Mouse (Mus musculus): Measurements from ENCODE around the gene Atp5d.
A peak's percentile ranks its signal among the peaks of the same experiment; 100 is the strongest.

The Atp5d gene

GRCm38 (mm10) chr10:80141786-80142529 is 3.5 kb downstream of the Atp5d start:
- DNase-seq: peak; percentile 94

- DNase-seq: no peak
Measured at GRCm38 (mm10) chr10:80142530-80142925, 4.1 kb downstream of the Atp5d start.

DNA sequence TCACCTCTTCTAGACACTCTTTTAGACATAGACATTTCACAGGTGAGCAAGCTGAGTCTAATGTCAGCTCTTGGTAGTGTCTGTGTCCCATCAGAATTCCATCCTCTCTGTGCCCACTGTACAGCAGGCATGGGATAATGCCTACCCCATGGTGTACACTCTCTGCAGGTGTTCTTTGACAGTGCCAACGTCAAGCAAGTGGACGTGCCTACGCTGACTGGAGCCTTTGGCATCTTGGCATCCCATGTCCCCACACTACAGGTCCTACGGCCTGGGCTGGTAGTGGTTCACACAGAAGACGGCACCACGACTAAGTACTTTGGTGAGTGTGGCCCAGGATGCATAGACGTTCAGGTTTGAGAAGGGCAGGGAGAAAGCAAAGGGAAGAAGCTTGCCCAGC is 5.2 kb downstream of the Atp5d start:
- no peak for DNase-seq

DNA sequence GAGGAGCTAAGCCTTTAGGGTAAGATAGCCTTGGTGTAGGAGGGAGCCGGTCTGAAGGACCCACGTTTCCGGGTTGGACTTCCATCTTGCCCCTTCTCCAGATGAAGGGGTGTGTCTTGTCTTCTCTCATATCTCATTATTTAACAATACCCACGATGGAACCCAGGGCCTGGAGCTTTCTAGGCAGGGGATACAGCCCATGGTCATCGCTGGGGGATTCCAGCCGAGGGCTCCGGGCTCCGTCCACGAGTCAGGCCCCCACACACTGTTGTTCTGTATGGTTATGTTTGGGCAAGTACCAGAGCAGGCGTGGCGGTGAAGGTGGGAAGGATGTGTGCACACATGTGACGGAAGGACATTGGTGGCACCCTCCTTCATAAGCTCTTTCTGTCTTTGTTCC is 5.7 kb downstream of the Atp5d start:
- DNase-seq: no peak

DNA sequence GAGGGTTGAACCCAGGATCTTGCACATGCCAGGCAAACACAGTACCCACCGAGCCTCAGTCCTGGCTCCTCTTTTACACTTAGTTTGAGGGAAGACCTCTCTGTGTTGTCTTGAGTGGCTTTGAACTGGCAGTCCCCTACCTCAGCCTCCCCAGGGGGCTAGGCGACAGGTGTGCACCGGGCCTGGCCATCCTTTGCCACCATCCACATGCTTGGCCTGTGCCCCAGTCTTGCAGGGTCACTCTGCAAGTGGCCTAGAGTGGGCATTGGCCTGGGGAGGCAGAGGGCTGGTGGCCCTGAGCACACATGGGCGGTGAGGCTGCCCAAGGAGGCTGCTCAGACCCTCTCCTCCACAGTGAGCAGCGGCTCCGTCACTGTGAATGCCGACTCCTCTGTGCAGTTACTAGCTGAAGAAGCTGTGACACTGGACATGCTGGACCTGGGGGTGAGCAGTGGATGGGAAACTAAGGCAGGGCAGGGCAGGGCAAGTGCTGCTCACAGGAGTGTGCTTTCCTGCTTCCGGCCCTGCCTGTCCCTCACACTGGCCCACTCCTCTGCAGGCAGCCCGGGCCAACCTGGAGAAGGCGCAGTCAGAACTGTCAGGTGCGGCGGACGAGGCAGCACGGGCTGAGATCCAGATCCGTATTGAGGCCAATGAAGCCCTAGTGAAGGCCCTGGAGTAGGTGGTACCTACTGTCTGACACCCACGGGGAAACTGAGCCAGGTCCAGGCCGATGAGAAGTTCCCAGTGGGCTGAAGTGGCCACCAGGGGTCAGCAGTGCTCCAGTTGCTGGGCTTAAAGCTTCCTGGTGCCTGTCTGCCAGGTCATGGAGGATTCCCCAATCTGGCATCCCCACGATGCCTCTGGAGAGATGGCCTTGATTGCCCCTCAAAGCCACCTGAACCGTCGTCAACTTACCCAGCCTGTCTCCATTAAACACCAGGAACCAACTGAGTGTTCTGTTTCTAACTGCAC is 6.7 kb downstream of the Atp5d start:
- peak; percentile 79 for DNase-seq

DNA sequence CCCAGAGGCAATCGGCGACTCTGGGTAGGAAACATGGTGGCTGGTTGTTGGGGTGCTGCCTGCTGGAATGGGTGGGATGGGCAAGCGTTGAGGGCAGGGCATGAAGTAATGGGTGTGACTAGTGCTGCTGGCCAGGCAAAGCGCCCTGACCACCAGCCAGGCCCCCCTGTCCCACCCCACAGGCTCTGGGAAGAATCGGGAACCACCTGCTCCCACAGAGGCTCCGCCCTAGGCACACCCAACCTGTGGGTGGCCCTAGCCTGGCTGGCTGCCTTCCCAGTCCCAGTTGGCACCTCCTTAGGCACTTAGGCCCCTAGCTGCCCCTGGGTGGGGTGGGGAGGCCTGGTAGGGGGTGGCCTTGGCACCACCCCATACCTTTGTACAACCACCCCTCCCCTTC is 7.5 kb downstream of the Atp5d start:
- DNase-seq: peak; percentile 79

GRCm38 (mm10) chr10:80146568-80147011 is 8.2 kb downstream of the Atp5d start:
- peak; percentile 71 for DNase-seq

- DNase-seq: peak; percentile 43
Measured at GRCm38 (mm10) chr10:80147146-80147718, 8.8 kb downstream of the Atp5d start.

- peak; percentile 92 for DNase-seq
Measured at GRCm38 (mm10) chr10:80147719-80148601, 9.5 kb downstream of the Atp5d start, which contains the start of gene Midn. TSS of gene Midn (plus strand) at chr10:80148272.

DNA sequence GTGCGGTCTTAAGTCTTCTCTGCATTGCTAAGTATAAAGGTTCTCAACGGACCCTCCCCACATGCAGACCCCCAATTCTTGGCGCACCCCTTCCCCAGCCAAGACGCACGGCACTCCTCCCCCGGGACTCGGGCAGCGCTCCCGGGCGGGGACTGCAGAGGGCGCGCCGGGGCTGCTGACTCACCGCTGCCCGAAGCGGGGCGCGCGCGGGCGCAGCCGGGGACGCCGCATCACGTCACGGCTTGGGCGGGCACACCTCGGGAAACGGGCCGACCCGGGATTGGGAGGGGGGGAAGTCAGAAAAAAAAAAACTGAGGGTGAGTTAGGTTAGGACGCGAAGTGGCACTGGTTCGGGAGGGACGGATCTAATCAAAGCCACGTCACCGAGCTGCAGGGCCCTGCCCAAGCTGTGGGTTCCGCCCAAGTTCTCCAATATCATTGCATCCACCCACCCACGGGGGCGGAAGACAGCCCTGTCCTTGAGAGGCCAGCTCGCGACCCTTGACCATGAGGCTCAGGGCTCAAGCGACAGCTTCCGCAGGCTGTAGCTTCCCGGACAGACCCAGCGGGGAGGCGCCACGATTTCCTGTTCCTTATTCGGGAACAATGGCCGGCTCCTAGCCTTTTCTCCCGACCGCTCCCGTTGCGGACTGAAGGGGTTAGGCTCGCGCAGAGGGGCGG is 10.3 kb downstream of the Atp5d start:
- DNase-seq: peak; percentile 97

DNA sequence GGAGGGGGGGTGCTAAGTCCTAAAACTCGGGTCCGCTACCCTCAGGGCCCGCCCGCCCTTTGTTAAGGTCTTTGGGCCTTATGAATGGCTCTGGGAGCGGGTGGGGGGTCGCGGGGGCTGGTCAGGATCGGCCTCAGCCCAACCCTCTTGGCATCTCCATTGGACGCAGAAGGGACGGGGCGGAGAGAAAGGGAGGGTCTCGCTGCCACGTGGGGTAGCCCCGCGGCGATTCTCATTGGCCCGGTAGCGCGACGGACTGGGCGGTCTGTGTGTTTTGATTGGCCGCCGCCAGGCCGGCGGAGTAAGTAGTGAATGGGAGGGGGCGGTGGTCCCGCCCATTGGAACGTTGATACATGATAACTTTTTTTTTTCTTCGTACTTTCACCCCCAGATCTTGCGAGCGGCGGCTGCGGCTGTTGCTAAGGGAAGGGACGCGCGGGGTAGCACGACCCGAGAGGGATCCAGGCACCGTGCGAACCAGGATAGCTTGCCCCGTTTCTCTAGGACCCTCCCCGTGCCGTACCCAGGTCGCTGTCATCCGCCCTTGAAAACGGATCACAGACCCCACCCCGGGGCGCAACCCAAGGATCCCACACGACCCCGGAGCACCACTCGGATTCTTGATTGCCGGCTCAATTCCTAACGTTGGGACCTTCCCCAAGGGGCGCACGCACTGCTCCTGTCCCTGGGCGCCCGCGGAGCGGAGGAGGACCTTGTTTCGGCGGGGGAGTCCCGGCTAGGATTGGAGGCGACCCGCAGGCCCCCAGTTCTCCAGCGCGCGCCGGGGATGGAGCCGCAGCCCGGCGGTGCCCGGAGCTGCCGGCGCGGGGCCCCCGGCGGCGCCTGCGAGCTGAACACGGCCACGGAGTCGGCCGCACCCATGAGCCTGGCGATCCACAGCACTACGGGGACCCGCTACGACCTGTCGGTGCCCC is 11.1 kb downstream of the Atp5d start:
- peak; percentile 98 for DNase-seq

DNA sequence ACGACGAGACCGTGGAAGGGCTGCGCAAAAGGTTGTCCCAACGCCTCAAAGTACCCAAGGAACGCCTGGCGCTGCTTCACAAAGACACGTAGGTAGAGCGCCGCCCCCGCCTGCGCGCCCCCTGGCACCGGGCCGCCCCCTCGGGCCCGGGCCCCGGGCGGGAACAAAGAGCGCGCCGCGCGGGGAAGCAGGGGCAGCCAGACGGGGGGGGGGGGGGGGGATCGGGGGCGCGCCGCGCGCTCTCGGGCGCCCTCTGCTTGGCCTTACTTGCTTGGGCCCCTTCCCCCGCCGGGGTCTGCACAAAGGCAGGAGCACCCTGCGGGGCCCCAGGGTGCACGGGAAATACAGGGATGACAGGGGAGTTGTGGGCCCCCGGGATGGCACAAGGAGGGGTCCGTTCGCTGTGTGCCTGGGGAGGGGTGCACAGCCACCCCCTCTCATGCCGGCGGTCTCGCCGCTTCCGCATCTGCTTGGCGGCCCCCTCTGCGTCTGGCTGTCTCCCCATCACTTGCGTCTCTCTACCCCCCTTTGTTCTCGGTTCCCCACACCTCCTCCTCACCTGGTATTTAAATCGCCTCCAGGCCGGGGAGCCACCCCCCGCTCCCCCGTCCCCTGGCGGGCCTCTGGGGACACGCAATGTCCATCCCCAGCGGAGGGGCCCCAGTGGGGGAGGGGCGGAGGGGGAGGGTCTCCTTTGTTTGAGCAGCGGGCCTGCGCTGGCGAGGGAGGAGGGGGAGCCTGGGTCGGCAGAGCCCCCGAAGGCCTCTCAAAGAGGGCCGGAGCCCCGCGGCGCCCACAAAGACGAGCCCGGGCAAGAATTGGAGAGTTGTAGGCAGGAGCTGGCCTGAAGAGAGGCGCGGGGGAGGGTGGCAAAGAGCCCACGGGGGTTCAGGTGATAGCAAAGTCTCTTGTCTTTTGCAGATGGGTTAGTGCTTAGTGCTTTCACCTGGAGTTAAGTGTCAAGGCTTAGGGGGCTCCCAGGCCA is 12.1 kb downstream of the Atp5d start:
- peak; percentile 64 for DNase-seq

GRCm38 (mm10) chr10:80151211-80152034 is 13.0 kb downstream of the Atp5d start:
- peak; percentile 87 for DNase-seq

DNA sequence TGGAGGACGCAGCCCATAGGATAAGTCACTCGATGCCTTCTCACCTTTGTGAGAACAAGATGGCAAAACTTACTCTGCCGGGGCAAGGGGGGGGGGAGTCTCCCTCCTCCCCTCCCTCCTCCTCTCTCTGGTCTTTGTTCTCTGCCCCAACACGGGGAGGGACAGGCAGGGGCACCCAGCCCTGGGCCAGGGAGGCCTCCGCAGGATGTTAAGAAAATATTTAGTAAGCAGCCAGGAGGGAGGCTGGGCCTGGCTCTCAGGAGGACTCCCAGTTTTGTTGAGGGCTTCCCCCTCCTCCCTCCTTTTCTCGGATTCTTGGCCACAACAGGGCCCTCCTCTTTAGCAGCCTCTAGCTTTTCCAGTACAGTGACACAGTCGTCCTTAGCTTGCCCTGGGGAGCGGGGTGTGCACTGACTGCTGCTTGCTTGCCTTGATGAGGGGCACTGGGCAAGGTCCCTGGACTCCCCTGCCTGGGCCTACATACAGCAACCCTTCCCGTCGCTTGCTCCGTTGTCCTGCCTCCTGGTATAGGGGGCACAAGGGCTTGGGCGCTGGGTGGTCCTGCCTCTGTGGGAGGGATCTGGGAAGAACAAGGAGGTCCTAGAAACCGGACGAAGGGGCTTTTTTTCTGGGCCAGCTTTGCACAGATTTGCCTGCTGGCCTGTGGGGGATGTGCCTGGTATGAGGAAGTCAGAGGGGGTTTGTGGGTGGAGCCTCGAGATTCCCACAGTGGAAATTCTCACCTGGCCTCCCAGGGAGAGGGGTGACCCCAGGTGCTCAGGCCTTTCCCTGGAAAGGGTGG is 13.8 kb downstream of the Atp5d start:
- DNase-seq: peak; percentile 75

DNA sequence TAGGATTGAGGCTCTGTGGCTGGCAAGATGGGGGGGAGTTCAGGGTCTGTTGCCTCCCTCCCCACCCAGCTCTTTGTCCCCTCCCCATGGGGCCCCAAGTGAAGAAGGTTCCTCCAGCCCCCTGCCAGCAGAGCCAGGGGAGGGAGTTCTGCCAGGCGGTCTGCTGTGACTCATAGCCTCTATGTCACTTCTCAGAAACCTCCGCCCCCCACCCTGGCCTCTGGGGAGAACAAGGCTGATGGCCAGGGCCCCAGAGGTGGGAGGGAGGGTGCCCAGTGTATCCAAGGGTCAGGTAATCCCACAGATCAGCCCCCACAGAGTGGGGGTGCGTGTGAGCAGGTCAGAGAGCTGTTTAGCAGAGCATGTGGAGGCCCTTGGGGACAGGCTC is 14.4 kb downstream of the Atp5d start:
- peak; percentile 78 for DNase-seq

- peak; percentile 66 for DNase-seq
Measured at GRCm38 (mm10) chr10:80153713-80154112, 15.3 kb downstream of the Atp5d start.

GRCm38 (mm10) chr10:80154384-80154783 is 16.0 kb downstream of the Atp5d start:
- DNase-seq: no peak

All from kidney, adult 18-20 months (tissue).